Mouse (Mus musculus) midbrain, embryonic 16.5 days (tissue): ENCODE results near the gene Cdc73. TPM values are rescaled to one million over a fixed set of nuclear protein-coding genes. Genes with fewer than 3 reads are reported as not detected.

ENCODE experiments used
- ATAC-seq: fragments of 200-750 bp; cut with Nextera tagmentation; 2 replicates; pipeline ENCODE4 v1.8.0; 2017; ENCODE audit warnings: moderate TSS enrichment
- H3K27ac ChIP-seq: fragments of 300-500 bp; sonication (generic); 2 replicates; pipeline ENCODE4 v1.5.1; 2014; ENCODE audit warnings: mild to moderate bottlenecking, low read length, mixed read lengths
- H3K27me3 ChIP-seq: fragments of 300-500 bp; sonication (generic); 2 replicates; pipeline ENCODE4 v1.6.1; 2014; ENCODE audit warnings: low read depth, low read length, mixed read lengths; ENCODE audit not compliant: control insufficient read depth, insufficient read depth
- H3K36me3 ChIP-seq: fragments of 300-500 bp; sonication (generic); 2 replicates; pipeline ENCODE4 v1.6.1; 2014; ENCODE audit warnings: mild to moderate bottlenecking, low read length, moderate library complexity, mixed read lengths; ENCODE audit not compliant: control insufficient read depth, insufficient read depth
- H3K4me1 ChIP-seq: fragments of 300-500 bp; sonication (generic); 2 replicates; pipeline ENCODE4 v1.6.1; 2014; ENCODE audit warnings: mild to moderate bottlenecking, low read length, mixed read lengths; ENCODE audit not compliant: control insufficient read depth, insufficient read depth
- H3K4me2 ChIP-seq: fragments of 300-500 bp; sonication (generic); 2 replicates; pipeline ENCODE4 v1.6.1; 2014; ENCODE audit warnings: mild to moderate bottlenecking, low read length, mixed read lengths
- H3K4me3 ChIP-seq: fragments of 300-500 bp; sonication (generic); 2 replicates; pipeline ENCODE4 v1.5.1; 2014; ENCODE audit warnings: low read depth, mild to moderate bottlenecking, low read length, moderate library complexity, mixed read lengths
- H3K9ac ChIP-seq: fragments of 300-500 bp; sonication (generic); 2 replicates; pipeline ENCODE4 v1.6.1; 2014; ENCODE audit warnings: low read depth, low read length, mixed read lengths
- H3K9me3 ChIP-seq: fragments of 300-500 bp; sonication (generic); replicated peaks from 2 replicates; pipeline ENCODE4 v1.6.1; 2014; ENCODE audit warnings: mild to moderate bottlenecking, low read length, mixed read lengths; ENCODE audit not compliant: control insufficient read depth, poor library complexity, severe bottlenecking
- WGBS: fragments of 180-500 bp; shearing (Covaris S2); extraction: QIAGEN DNeasy Blood & Tissue Kit; methylation state at CpG from one replicate; pipeline ENCODE4 v1.1.7; 2014; 5-methylcytosine and 5-hydroxymethylcytosine counted together
- polyA plus RNA-seq: library from polyadenylated mRNA; unstranded; fragments of >200 nt; fragmentation: Nextera tagmentation; extraction: Ambion mirVana; gene quantifications from 2 replicates; pipeline ENCODE4 v1.2.1, GENCODE M21; 2015

Cdc73 gene
- polyA plus RNA-seq, result 14.3 and 17.5 TPM in 2 replicates

GRCm38 (mm10) chr1:143702741-143703262 is at the start of gene Cdc73:
TSS of gene Cdc73 (minus strand) at chr1:143702893.
- WGBS, result 0% methylated on average over 57 of the region's 74 CpGs
- peak within 1 kb of the TSS; percentile 92 for H3K27ac ChIP-seq
- peak within 1 kb of the TSS; percentile 89 for H3K9ac ChIP-seq
- H3K27me3 ChIP-seq, result no peaks in the 10 kb centered on the region
- peak within 1 kb of the TSS; percentile 83 for H3K4me3 ChIP-seq
- H3K4me1 ChIP-seq, result peaks cover 17% of the 10 kb centered on the region
- H3K4me2 ChIP-seq, result peak within 1 kb of the TSS; percentile 92
- ATAC-seq, result peak; percentile 99
- no peaks in the 10 kb centered on the region for H3K9me3 ChIP-seq
- no peaks in the 10 kb centered on the region for H3K36me3 ChIP-seq

- Histone ChIP-seq H3K4me3 (no peak overlapping the region), H3K4me2 (no peak overlapping the region), H3K36me3 (peaks cover 30% of the 10 kb centered on the region), H3K27me3 (no peaks in the 10 kb centered on the region), H3K9ac (no peak overlapping the region), H3K27ac (no peak overlapping the region), H3K9me3 (no peaks in the 10 kb centered on the region), H3K4me1 (peaks cover under 1% of the 10 kb centered on the region)
- WGBS, result 90% methylated on average over 10 of the region's 10 CpGs
- no peak for ATAC-seq
Observed at GRCm38 (mm10) chr1:143745871-143746270, 43.2 kb upstream of the Cdc73 start.

GRCm38 (mm10) chr1:143742186-143742585 is 39.5 kb upstream of the Cdc73 start:
- ATAC-seq, result no peak
- Histone ChIP-seq H3K9me3 (no peaks in the 10 kb centered on the region), H3K4me2 (no peak overlapping the region), H3K9ac (no peak overlapping the region), H3K27ac (no peak overlapping the region), H3K27me3 (no peaks in the 10 kb centered on the region), H3K36me3 (peaks cover 24% of the 10 kb centered on the region), H3K4me3 (no peak overlapping the region), H3K4me1 (peaks cover 4% of the 10 kb centered on the region)
- WGBS, result 54% methylated on average over 6 of the region's 6 CpGs

- no peaks in the 10 kb centered on the region for H3K9me3 ChIP-seq
- whole genome bisulfite sequencing, result 88% methylated on average over 5 of the region's 5 CpGs
- ATAC-seq, result no peak
- peaks cover 4% of the 10 kb centered on the region for H3K4me1 ChIP-seq
- H3K27me3 ChIP-seq, result no peaks in the 10 kb centered on the region
- no peak overlapping the region for H3K27ac ChIP-seq
- H3K4me3 ChIP-seq, result no peak overlapping the region
- no peak overlapping the region for H3K4me2 ChIP-seq
- H3K9ac ChIP-seq, result no peak overlapping the region
- peaks cover 24% of the 10 kb centered on the region for H3K36me3 ChIP-seq
Observed at GRCm38 (mm10) chr1:143741331-143741730, 38.6 kb upstream of the Cdc73 start.

- Histone ChIP-seq H3K4me3 (no peak overlapping the region), H3K27ac (no peak overlapping the region), H3K36me3 (peaks cover 23% of the 10 kb centered on the region), H3K27me3 (no peaks in the 10 kb centered on the region), H3K4me1 (peaks cover 4% of the 10 kb centered on the region), H3K9me3 (no peaks in the 10 kb centered on the region), H3K4me2 (peak overlapping the region; percentile 83; the same call in 1 of the 2 replicates), H3K9ac (no peak overlapping the region)
- no peak for ATAC-seq
- 91% methylated on average over 9 of the region's 10 CpGs for WGBS
Observed at GRCm38 (mm10) chr1:143740581-143740980, 37.9 kb upstream of the Cdc73 start.

GRCm38 (mm10) chr1:143739361-143740350 is 37.0 kb upstream of the Cdc73 start:
- H3K27ac ChIP-seq, result peak overlapping the region; percentile 93
- ATAC-seq, result peak; percentile 96
- H3K4me1 ChIP-seq, result peaks cover 4% of the 10 kb centered on the region
- H3K4me2 ChIP-seq, result peak overlapping the region; percentile 83
- under 1% methylated on average over 71 of the region's 71 CpGs for WGBS
- H3K36me3 ChIP-seq, result peaks cover 17% of the 10 kb centered on the region
- peak overlapping the region; percentile 83 for H3K4me3 ChIP-seq
- peak overlapping the region; percentile 93 for H3K9ac ChIP-seq
- no peaks in the 10 kb centered on the region for H3K9me3 ChIP-seq
- no peaks in the 10 kb centered on the region for H3K27me3 ChIP-seq

- Histone ChIP-seq H3K9ac (peak overlapping the region; percentile 93), H3K36me3 (peaks cover 10% of the 10 kb centered on the region), H3K4me2 (peak overlapping the region; percentile 83), H3K4me1 (peaks cover 4% of the 10 kb centered on the region), H3K9me3 (no peaks in the 10 kb centered on the region), H3K27me3 (no peaks in the 10 kb centered on the region), H3K4me3 (peak overlapping the region; percentile 83), H3K27ac (peak overlapping the region; percentile 93)
- ATAC-seq, result peak; percentile 53
- 24% methylated on average over 11 of the region's 11 CpGs for WGBS
Observed at GRCm38 (mm10) chr1:143738811-143739210, 36.1 kb upstream of the Cdc73 start.

GRCm38 (mm10) chr1:143733914-143734410 is 31.3 kb upstream of the Cdc73 start:
- Histone ChIP-seq H3K9me3 (no peaks in the 10 kb centered on the region), H3K36me3 (no peaks in the 10 kb centered on the region), H3K4me3 (no peak overlapping the region), H3K9ac (no peak overlapping the region), H3K27me3 (no peaks in the 10 kb centered on the region), H3K4me2 (no peak overlapping the region), H3K4me1 (no peaks in the 10 kb centered on the region), H3K27ac (no peak overlapping the region)
- ATAC-seq, result no peak
- 73% methylated on average over 5 of the region's 5 CpGs for WGBS

GRCm38 (mm10) chr1:143731691-143732090 is 29.0 kb upstream of the Cdc73 start:
- Histone ChIP-seq H3K4me2 (no peak overlapping the region), H3K9ac (no peak overlapping the region), H3K9me3 (no peaks in the 10 kb centered on the region), H3K27me3 (no peaks in the 10 kb centered on the region), H3K27ac (no peak overlapping the region), H3K36me3 (no peaks in the 10 kb centered on the region), H3K4me1 (no peaks in the 10 kb centered on the region), H3K4me3 (no peak overlapping the region)
- 43% methylated on average over 4 of the region's 4 CpGs for WGBS
- ATAC-seq, result no peak
